Mouse (Mus musculus) neural tube, embryonic 13.5 days (tissue): ENCODE measurements around the gene Arhgef11. TPM values are rescaled to one million over a fixed set of nuclear protein-coding genes. Genes with fewer than 3 reads are reported as not detected.

ENCODE experiments used
- ATAC-seq: fragments of 200-750 bp; cut with Nextera tagmentation; 2 replicates; pipeline ENCODE4 v1.8.0; 2017; ENCODE audit warnings: low read depth, mild to moderate bottlenecking, moderate TSS enrichment, moderate library complexity
- H3K27ac ChIP-seq: fragments of 300-500 bp; sonication (generic); replicated peaks from 2 replicates; pipeline ENCODE4 v1.5.1; 2015; ENCODE audit warnings: moderate library complexity, mild to moderate bottlenecking, inconsistent platforms
- H3K27me3 ChIP-seq: fragments of 300-500 bp; sonication (generic); 2 replicates; pipeline ENCODE4 v1.6.1; 2015; ENCODE audit warnings: mild to moderate bottlenecking, inconsistent platforms
- H3K36me3 ChIP-seq: fragments of 300-500 bp; sonication (generic); 2 replicates; pipeline ENCODE4 v1.6.1; 2015; ENCODE audit warnings: mild to moderate bottlenecking, inconsistent platforms
- H3K4me1 ChIP-seq: fragments of 300-500 bp; sonication (generic); replicated peaks from 2 replicates; pipeline ENCODE4 v1.6.1; 2015; ENCODE audit warnings: inconsistent platforms
- H3K4me2 ChIP-seq: fragments of 300-500 bp; sonication (generic); 2 replicates; pipeline ENCODE4 v1.6.1; 2015; ENCODE audit warnings: inconsistent platforms, mild to moderate bottlenecking, moderate library complexity
- H3K4me3 ChIP-seq: fragments of 300-500 bp; sonication (generic); 2 replicates; pipeline ENCODE4 v1.5.1; 2015; ENCODE audit warnings: mild to moderate bottlenecking, inconsistent platforms
- H3K9ac ChIP-seq: fragments of 300-500 bp; sonication (generic); 2 replicates; pipeline ENCODE4 v1.6.1; 2015; ENCODE audit warnings: moderate library complexity, mild to moderate bottlenecking, inconsistent platforms
- H3K9me3 ChIP-seq: fragments of 300-500 bp; sonication (generic); 2 replicates; pipeline ENCODE4 v1.6.1; 2016; ENCODE audit warnings: inconsistent platforms
- WGBS: fragments of 180-500 bp; shearing (Covaris S2); methylation state at CpG from one replicate; pipeline ENCODE4 v1.1.7; 2015; 5-methylcytosine and 5-hydroxymethylcytosine counted together
- polyA plus RNA-seq: library from polyadenylated mRNA; unstranded; fragments of >200 nt; fragmentation: Nextera tagmentation; extraction: Ambion mirVana; gene quantifications from 2 replicates; pipeline ENCODE4 v1.2.1, GENCODE M21; 2015

The Arhgef11 gene
- polyA plus RNA-seq, 1 experiment from 2014 or later: 22.0 TPM

DNA sequence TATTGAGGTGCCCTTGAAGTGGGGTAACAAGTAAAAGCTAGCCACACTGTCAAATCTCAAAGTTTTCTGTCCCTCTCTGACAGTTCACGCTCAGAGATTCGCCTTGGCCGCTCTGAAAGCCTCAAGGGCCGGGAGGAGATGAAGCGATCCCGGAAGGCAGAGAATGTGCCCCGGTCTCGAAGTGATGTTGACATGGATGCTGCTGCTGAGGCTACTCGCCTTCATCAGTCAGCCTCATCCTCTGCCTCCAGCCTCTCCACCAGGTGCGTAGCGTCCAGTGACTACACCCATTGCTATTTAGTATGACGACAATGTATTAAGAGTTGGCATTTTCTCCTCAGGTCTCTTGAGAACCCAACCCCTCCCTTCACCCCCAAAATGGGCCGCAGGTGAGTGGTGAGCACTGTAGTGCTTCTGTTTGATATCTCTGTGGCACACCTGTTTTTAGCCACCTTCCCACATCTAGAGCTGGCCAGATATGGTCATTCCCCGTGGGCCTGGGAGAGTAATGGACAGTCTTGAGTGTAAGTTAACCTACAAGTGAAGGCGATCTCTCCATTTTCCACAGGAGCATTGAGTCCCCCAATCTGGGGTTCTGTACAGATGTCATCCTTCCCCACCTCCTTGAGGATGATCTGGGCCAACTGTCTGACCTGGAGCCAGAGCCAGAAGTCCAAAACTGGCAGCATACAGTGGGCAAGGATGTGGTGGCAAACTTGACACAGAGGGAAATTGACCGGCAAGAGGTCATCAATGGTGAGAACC lies 108.2 kb downstream of the Arhgef11 start:
- Histone ChIP-seq H3K36me3 (peaks cover 98% of the 10 kb centered on the region), H3K4me2 (no peak overlapping the region), H3K27me3 (no peaks in the 10 kb centered on the region), H3K9me3 (no peaks in the 10 kb centered on the region), H3K27ac (no peak overlapping the region), H3K4me1 (no peaks in the 10 kb centered on the region), H3K4me3 (no peak overlapping the region), H3K9ac (no peak overlapping the region)
- no peak for ATAC-seq
- 98% methylated on average over 16 of the region's 16 CpGs for WGBS

DNA sequence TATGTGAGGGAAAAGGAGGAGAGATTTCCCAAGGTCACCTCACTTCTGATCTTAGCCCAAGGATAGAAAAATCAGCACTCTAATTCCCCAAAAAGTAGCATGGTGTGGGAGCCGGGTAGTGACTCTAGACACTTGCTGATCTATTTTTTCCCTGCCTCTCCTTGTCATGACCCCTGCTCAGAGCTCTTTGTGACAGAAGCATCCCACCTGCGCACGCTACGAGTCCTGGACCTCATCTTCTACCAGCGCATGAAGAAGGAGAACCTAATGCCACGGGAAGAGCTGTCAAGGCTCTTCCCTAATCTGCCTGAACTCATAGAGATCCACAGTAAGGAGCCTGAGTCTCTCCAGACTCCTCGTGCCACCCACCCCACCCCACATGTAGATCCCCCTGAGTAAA lies 108.8 kb downstream of the Arhgef11 start:
- Histone ChIP-seq H3K4me2 (no peak overlapping the region), H3K27me3 (no peaks in the 10 kb centered on the region), H3K36me3 (peaks cover 98% of the 10 kb centered on the region), H3K4me3 (no peak overlapping the region), H3K4me1 (no peaks in the 10 kb centered on the region), H3K27ac (no peak overlapping the region), H3K9me3 (no peaks in the 10 kb centered on the region), H3K9ac (no peak overlapping the region)
- no peak for ATAC-seq
- WGBS: 96% methylated on average over 7 of the region's 7 CpGs

DNA sequence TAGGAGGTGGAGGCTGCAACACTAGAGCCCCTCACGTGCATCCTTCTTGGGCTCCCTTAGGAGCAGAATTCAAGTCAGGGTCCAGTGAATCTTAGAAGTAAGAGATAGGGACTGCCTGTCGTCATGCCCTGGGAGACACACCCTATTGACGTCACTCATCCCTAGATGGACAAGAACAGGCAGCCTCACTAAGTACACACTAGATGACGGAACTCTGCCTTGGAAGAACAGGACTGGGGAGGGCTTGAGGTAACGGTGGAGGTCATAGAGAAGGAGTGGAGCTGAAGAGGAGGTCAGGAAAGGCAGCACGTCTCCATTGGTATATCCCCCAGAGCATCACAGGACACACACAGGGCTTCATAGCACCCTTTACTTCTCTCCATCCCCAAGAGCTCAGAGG lies 111.3 kb downstream of the Arhgef11 start:
- H3K27me3 ChIP-seq: no peaks in the 10 kb centered on the region
- no peak overlapping the region for H3K4me2 ChIP-seq
- no peak overlapping the region for H3K27ac ChIP-seq
- no peaks in the 10 kb centered on the region for H3K9me3 ChIP-seq
- WGBS: 90% methylated on average over 6 of the region's 6 CpGs
- peaks cover 98% of the 10 kb centered on the region for H3K36me3 ChIP-seq
- ATAC-seq: no peak
- no peak overlapping the region for H3K4me3 ChIP-seq
- no peak overlapping the region for H3K9ac ChIP-seq
- no peaks in the 10 kb centered on the region for H3K4me1 ChIP-seq

DNA sequence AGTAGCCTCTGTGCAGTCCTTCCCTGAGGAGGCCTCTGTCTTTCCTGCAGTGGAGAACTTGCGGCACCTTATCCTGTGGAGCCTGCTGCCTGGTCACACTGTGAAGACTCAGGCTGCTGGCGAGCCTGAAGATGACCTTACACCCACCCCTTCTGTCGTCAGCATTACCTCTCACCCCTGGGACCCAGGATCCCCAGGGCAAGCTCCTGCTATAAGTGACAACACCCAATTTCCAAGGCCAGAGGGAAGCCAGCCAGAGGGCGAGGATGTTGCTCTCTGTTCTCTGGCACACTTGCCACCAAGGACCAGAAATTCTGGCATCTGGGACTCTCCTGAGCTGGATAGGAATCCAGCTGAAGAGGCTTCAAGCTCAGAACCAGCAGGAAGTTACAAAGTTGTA lies 115.7 kb downstream of the Arhgef11 start:
- H3K27me3 ChIP-seq: no peaks in the 10 kb centered on the region
- no peak overlapping the region for H3K4me2 ChIP-seq
- no peak overlapping the region for H3K9ac ChIP-seq
- H3K4me3 ChIP-seq: no peak overlapping the region
- no peaks in the 10 kb centered on the region for H3K4me1 ChIP-seq
- H3K9me3 ChIP-seq: no peaks in the 10 kb centered on the region
- H3K27ac ChIP-seq: no peak overlapping the region
- peaks cover 99% of the 10 kb centered on the region for H3K36me3 ChIP-seq
- WGBS: 90% methylated on average over 4 of the region's 4 CpGs
- no peak for ATAC-seq

DNA sequence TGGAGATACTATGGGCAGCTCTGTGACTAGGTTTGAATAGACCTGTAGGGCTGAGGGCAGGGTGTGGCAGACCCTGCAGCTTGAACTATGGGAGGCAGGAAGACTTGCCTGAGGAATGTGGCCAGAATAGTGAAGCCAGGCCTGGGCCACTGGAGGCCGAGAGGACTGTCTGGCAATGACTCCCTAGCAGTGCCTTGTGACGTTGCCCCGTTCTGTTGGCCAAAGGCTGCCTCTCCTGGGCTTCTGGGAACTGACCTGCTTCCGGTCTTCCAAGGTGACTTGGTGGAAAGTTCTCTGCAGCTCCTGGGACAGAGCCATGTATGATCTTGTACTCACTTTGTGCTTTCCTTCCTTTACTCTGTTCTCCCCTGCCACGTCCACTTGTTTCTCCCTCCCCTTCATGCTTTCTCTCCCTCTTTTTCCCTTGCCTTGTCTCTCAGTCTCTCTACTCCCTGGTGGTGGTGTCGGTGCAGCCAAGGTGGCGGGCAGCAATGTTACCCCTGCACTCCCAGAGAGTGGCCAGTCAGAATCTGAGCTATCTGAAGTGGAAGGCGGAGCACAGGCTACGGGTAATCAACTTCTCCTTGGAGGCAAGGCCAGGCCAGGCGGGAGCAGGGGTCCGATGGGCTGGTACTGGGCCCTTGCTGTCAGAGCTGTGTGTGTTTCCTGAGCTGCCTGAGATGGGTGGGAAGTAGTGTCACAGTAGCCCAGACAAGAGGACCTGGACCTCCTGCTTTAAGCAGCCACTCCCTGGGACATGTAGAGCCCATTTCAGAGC lies 116.8 kb downstream of the Arhgef11 start:
- no peak overlapping the region for H3K27ac ChIP-seq
- H3K4me3 ChIP-seq: no peak overlapping the region
- no peaks in the 10 kb centered on the region for H3K4me1 ChIP-seq
- peaks cover 97% of the 10 kb centered on the region for H3K36me3 ChIP-seq
- no peak overlapping the region for H3K9ac ChIP-seq
- no peaks in the 10 kb centered on the region for H3K27me3 ChIP-seq
- 86% methylated on average over 11 of the region's 11 CpGs for WGBS
- no peak overlapping the region for H3K4me2 ChIP-seq
- no peaks in the 10 kb centered on the region for H3K9me3 ChIP-seq
- no peak for ATAC-seq

DNA sequence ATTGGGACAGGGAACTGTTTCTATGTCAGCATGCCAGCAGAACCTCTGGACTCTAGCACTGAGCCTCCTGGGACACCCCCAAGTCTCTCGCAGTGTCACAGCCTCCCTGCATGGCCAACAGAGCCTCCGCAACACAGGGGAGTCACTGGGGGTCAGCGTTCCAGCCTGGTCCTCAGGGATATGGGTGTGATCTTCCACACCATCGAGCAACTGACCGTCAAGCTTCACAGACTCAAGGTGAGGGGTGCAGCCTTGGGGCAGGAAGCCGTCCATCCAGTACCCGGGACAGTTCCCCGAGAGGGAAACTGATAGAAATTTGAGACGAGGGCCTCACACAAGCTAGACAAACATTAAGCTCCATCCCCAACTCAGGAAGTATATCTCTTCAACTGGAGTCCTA lies 118.0 kb downstream of the Arhgef11 start:
- Histone ChIP-seq H3K36me3 (peaks cover 91% of the 10 kb centered on the region), H3K27me3 (no peaks in the 10 kb centered on the region)
- no peak for ATAC-seq

DNA sequence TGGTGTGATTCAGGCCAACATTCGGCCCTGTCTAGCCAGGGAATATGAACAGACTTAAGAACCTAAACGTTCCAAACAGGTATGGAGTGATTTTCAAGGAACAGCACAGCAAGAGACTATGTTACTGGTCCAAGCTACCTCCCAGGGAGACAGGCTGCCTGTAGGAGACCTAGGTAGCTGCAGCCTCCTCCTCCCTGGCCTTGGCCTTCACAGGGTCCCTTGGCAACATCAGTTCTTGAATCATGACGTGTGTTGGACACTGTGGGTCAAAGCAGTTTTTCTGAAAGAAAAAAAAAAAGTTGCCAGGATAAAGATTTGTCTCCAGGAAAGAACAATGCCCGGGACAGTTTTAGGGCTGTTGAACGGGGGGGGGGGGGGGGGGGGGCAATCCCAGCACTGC lies 121.5 kb downstream of the Arhgef11 start:
- no peak overlapping the region for H3K4me3 ChIP-seq
- peaks cover 60% of the 10 kb centered on the region for H3K36me3 ChIP-seq
- H3K27ac ChIP-seq: no peak overlapping the region
- no peaks in the 10 kb centered on the region for H3K27me3 ChIP-seq
- H3K4me2 ChIP-seq: no peak overlapping the region
- no peak for ATAC-seq
- no peak overlapping the region for H3K9ac ChIP-seq
- no peaks in the 10 kb centered on the region for H3K4me1 ChIP-seq
- 71% methylated on average over 5 of the region's 5 CpGs for WGBS
- no peaks in the 10 kb centered on the region for H3K9me3 ChIP-seq

More for the DNA sequence above, 118.0 kb downstream of the Arhgef11 start:
- WGBS: 87% methylated on average over 9 of the region's 9 CpGs
- Histone ChIP-seq H3K4me1 (no peaks in the 10 kb centered on the region), H3K9ac (no peak overlapping the region), H3K27ac (no peak overlapping the region), H3K4me3 (no peak overlapping the region), H3K9me3 (no peaks in the 10 kb centered on the region), H3K4me2 (no peak overlapping the region)

DNA sequence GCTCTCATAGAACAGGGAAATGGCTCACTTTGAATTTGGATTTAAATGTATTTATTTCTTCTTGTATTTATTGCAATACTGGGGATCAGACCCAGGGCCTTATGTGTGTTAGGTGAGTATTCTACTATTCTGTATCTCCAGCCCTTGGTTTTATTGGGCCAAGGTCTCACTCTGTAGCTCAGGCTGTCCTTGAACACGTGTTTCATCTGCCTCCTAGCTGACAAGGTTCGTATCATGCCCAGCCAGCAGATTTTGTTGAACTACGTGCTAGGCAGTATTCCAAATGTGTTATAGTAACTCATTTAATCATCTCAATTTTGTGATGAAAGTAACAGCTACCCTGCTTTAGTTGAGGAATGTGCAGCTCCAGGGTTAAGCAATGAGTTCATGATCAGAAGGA lies 124.7 kb downstream of the Arhgef11 start:
- H3K4me3 ChIP-seq: no peak overlapping the region
- H3K9ac ChIP-seq: no peak overlapping the region
- H3K27me3 ChIP-seq: no peaks in the 10 kb centered on the region
- H3K4me1 ChIP-seq: peaks cover 11% of the 10 kb centered on the region
- no peak overlapping the region for H3K4me2 ChIP-seq
- 87% methylated on average over 3 of the region's 3 CpGs for WGBS
- H3K36me3 ChIP-seq: peaks cover 29% of the 10 kb centered on the region
- ATAC-seq: no peak
- H3K27ac ChIP-seq: no peak overlapping the region
- H3K9me3 ChIP-seq: no peaks in the 10 kb centered on the region

DNA sequence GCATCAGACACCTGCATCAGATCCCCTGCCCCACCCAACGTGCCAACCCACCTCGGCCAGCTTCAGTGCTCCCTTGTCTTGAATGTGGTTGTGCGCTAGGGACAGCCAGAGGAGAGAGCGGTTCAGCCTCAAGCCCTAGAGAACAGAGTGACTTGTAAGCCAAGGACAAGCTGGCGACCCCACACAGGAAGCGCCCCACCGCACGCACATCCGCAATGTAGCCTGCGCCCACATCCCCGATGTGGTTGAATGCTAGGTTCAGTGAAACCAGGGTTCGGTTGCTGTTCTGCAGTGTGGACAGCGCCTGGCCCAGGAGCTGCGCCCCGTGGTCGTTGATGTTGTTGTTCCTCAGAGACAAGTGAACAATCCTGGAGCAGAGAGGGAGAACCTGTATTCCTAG lies 125.4 kb downstream of the Arhgef11 start:
- ATAC-seq: no peak
- no peak overlapping the region for H3K27ac ChIP-seq
- no peaks in the 10 kb centered on the region for H3K9me3 ChIP-seq
- no peak overlapping the region for H3K4me3 ChIP-seq
- peaks cover 22% of the 10 kb centered on the region for H3K36me3 ChIP-seq
- H3K4me1 ChIP-seq: peaks cover 11% of the 10 kb centered on the region
- no peak overlapping the region for H3K4me2 ChIP-seq
- no peak overlapping the region for H3K9ac ChIP-seq
- 89% methylated on average over 16 of the region's 16 CpGs for WGBS
- H3K27me3 ChIP-seq: no peaks in the 10 kb centered on the region

DNA sequence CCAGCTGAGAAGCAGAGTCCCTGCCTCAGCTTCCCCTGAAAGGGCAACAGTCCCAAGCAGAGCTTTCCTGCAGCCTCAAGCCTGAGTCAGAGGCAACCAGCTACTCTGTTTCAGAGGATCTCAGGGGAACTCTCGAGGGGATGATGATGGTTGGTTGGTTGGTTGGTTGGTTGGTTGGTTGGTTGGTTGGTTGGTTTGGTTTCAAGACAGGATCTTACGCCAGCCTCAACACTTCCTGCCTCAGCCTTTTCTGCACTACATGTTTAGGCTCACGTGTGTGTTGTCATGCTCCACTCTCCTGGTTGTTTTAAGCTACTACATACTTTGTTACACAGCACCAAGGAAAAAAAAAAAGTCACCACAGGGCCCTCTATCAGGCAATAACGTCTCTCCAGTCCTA lies 126.6 kb downstream of the Arhgef11 start:
- ATAC-seq: no peak
- Histone ChIP-seq H3K27me3 (no peaks in the 10 kb centered on the region), H3K9ac (no peak overlapping the region), H3K9me3 (no peaks in the 10 kb centered on the region), H3K4me1 (peaks cover 14% of the 10 kb centered on the region), H3K27ac (no peak overlapping the region), H3K36me3 (peaks cover 11% of the 10 kb centered on the region), H3K4me2 (no peak overlapping the region), H3K4me3 (no peak overlapping the region)
- 91% methylated on average over 4 of the region's 4 CpGs for WGBS

DNA sequence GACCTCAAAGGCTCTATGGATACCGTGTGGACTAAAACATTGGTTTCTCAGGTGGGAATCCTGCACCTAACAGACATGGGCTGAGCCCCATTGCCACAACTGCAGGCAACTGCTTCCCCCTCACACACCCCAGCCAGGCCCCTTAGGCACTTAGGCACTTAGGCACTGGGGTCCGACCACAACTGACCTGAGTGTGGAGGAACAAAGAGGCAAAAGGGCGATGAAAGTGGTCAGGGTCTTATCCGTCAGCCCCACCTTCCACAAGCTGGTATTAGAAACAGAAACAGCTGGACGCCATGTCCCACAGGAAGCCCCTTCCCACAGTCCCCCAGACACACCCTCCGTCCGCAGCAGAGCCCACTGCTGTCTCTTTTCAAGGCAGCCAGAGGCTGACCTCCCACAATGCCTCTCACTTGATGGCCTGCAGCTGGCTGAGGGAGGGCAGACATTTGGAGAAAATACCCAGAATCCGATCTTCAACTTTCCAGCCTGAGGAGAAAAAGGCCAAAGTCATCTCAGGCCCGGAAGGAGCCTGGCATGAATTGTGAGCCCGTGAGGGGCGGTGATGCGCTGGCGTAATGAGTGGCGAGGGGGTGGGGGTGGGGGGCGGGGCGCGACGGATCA lies 127.8 kb downstream of the Arhgef11 start:
- H3K9ac ChIP-seq: peak overlapping the region; percentile 59
- ATAC-seq: no peak

DNA sequence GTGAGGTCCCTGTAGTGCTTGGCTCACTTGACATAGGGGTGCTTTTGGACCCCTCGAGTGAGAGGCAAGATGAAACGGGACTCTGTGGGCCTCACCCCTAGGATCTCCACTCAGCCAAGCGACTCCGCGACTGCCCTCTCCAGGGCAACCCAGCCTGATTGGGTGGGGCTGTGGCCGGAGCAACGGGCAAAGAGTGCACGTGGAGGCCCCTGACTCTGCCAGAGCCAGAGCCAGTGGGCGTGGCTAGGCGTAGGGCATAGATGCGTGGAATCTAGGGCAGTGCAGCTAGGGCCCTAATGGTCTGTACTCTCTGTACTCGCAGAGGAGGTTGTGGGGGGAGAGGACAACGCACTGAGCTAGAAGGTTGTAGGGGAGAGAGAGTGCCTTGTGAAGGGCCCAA lies 131.1 kb downstream of the Arhgef11 start, which contains the start of gene Lrrc71:
TSS of gene Lrrc71 (minus strand) at position 195 of the 400 bp plus-strand sequence.
- no peak within 1 kb of the TSS for H3K27ac ChIP-seq
- H3K4me3 ChIP-seq: no peak within 1 kb of the TSS
- no peaks in the 10 kb centered on the region for H3K9me3 ChIP-seq
- no peak within 1 kb of the TSS; the same call in 1 of the 2 replicates for H3K9ac ChIP-seq
- no peaks in the 10 kb centered on the region for H3K36me3 ChIP-seq
- no peaks in the 10 kb centered on the region for H3K27me3 ChIP-seq
- no peak within 1 kb of the TSS for H3K4me2 ChIP-seq
- WGBS: 37% methylated on average over 13 of the region's 13 CpGs
- peaks cover 14% of the 10 kb centered on the region for H3K4me1 ChIP-seq
- no peak for ATAC-seq

More for the DNA sequence above, 127.8 kb downstream of the Arhgef11 start:
- Histone ChIP-seq H3K4me3 (peak overlapping the region; percentile 15; the same call in 1 of the 2 replicates), H3K27ac (no peak overlapping the region), H3K4me2 (peak overlapping the region; percentile 48), H3K4me1 (peaks cover 14% of the 10 kb centered on the region), H3K36me3 (peaks cover 5% of the 10 kb centered on the region; the same call in 1 of the 2 replicates), H3K27me3 (no peaks in the 10 kb centered on the region), H3K9me3 (no peaks in the 10 kb centered on the region)
- WGBS: 32% methylated on average over 18 of the region's 18 CpGs
